Mouse (Mus musculus): Measurements from ENCODE around the gene Gm7534. TPM values are rescaled to one million over a fixed set of nuclear protein-coding genes. Genes with fewer than 3 reads are reported as not detected.
A peak's percentile ranks its signal among the peaks of the same experiment; 100 is the strongest.

The Gm7534 gene
- polyA plus RNA-seq, 1 experiment from 2014 or later: not detected

DNA sequence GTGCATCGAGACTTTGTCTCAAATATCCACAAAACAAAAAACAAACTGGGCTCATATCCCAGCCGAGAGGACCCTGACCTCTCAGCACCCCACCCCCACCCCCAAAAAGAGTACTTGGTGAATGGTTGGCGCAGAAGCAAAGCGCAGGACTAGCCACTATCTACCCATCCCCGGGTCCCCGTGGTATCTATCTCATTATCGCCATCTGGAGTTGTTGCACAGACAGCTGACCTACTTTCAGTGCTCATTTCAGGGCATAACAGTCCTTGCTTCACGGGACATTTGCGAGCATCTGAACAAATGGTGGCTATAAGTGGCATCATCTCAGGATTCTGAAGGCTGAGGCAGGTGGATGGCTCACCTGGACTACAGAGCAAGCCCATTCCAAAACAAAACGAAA lies 35.9 kb upstream of the Gm7534 start:
- H3K4me2 ChIP-seq: peak overlapping the region; percentile 31
- WGBS: 14% methylated on average over 10 of the region's 10 CpGs

GRCm38 (mm10) chr4:134238279-134238651 lies 35.5 kb upstream of the Gm7534 start, which contains the start of gene Cnksr1:
TSS of gene Cnksr1 (minus strand) at chr4:134238399.
- WGBS: 4% methylated on average over 18 of the region's 18 CpGs
- no peaks in the 10 kb centered on the region for H3K9me3 ChIP-seq
- H3K27ac ChIP-seq: no peak within 1 kb of the TSS
- no peak for ATAC-seq (ENCODE audit: low FRiP score)
- H3K4me1 ChIP-seq (replicated peaks): peaks cover 11% of the 10 kb centered on the region
- H3K9ac ChIP-seq: 0 out of 2 replicates have a peak within 1 kb of the TSS, but pooled peaks have one; percentile 49
- H3K27me3 ChIP-seq: peaks cover 34% of the 10 kb centered on the region
- H3K4me2 ChIP-seq: peak within 1 kb of the TSS; percentile 31
- H3K36me3 ChIP-seq: no peaks in the 10 kb centered on the region
- H3K4me3 ChIP-seq: peak within 1 kb of the TSS; percentile 11; the same call in 1 of the 2 replicates

More for the DNA sequence above, 35.9 kb upstream of the Gm7534 start:
- peaks cover 15% of the 10 kb centered on the region for H3K4me1 ChIP-seq (replicated peaks)
- H3K4me3 ChIP-seq: no peak overlapping the region
- ATAC-seq (ENCODE audit: low FRiP score): no peak
- peaks cover 34% of the 10 kb centered on the region for H3K27me3 ChIP-seq
- no peaks in the 10 kb centered on the region for H3K9me3 ChIP-seq
- H3K36me3 ChIP-seq: no peaks in the 10 kb centered on the region
- H3K27ac ChIP-seq: no peak overlapping the region
- H3K9ac ChIP-seq: no peak overlapping the region

DNA sequence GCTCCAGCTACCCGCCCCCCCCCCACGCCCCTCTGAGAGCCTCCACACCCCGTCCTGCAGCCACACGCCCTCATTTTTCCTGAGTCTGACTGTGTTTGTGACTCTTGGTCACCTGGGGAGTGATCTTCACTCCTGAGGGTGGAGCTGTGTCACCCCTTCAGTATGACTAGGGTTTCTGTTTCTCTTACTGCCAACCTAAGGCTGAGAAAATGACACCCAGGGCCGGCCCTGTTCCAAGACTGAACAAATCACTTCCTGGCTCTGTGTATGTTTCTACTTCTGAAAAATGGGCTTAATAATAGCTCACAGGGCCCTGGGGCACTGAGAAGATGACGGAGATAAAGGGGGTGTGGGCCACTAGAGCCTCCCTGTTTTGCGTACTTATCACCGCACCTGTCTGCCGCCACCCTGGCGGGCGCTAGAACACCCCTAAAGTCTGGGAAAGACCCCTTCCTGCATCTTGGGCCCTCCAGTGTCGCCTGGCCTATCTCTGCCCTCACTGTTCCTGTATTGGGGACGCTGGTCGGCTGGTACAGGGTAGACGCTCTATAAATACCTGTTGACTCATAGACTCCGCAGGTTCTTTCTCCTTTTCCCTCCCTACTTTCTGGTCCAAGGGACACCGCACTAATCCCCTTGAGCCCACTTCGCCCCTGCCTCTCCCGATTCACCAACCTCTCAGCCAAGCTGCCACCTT lies 34.9 kb upstream of the Gm7534 start:
- peaks cover 34% of the 10 kb centered on the region for H3K27me3 ChIP-seq
- ATAC-seq (ENCODE audit: low FRiP score): no peak
- no peak overlapping the region for H3K27ac ChIP-seq
- peak overlapping the region; percentile 11; the same call in 1 of the 2 replicates for H3K4me3 ChIP-seq
- H3K36me3 ChIP-seq: no peaks in the 10 kb centered on the region
- H3K9me3 ChIP-seq: no peaks in the 10 kb centered on the region
- H3K4me2 ChIP-seq: peak overlapping the region; percentile 31
- 27% methylated on average over 19 of the region's 19 CpGs for WGBS
- H3K9ac ChIP-seq: no peak overlapping the region
- peaks cover 11% of the 10 kb centered on the region for H3K4me1 ChIP-seq (replicated peaks)

- WGBS: 87% methylated on average over 5 of the region's 5 CpGs
- H3K4me3 ChIP-seq: no peak overlapping the region
- no peak overlapping the region for H3K9ac ChIP-seq
- peaks cover 11% of the 10 kb centered on the region for H3K4me1 ChIP-seq (replicated peaks)
- no peaks in the 10 kb centered on the region for H3K9me3 ChIP-seq
- no peak overlapping the region for H3K4me2 ChIP-seq
- no peak for ATAC-seq (ENCODE audit: low FRiP score)
- no peak overlapping the region for H3K27ac ChIP-seq
- peaks cover 34% of the 10 kb centered on the region for H3K27me3 ChIP-seq
- H3K36me3 ChIP-seq: no peaks in the 10 kb centered on the region
These were observed 32.1 kb upstream of the Gm7534 start for GRCm38 (mm10) chr4:134234876-134235275.

GRCm38 (mm10) chr4:134230431-134230830 lies 27.6 kb upstream of the Gm7534 start:
- no peak for ATAC-seq (ENCODE audit: low FRiP score)
- no peak overlapping the region for H3K27ac ChIP-seq

DNA sequence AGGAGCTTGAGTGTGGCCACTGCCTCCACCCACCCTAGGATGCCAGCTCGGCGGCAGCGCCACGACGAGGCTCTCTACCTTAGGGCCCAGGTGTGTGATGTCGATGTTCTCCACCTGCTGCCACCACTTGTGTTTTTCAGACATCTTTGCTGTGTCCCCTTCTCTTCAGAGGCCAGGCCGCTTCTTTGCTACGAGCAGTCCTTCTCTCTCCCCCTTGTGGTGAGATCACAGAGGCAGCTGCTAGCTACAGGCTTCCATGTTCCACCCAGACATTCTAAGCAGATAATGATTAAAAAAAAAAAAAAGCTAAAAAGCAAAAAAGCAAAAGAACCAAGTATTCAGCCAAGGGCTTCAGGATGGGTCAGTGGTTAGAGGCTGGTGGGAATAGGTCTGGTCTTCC lies 24.4 kb upstream of the Gm7534 start, which contains the start of gene Catsper4:
TSS of gene Catsper4 (minus strand) at position 190 of the 400 bp plus-strand sequence.
- no peak for ATAC-seq (ENCODE audit: low FRiP score)
- Histone ChIP-seq H3K4me1 (replicated peaks) (no peaks in the 10 kb centered on the region), H3K9me3 (no peaks in the 10 kb centered on the region), H3K36me3 (no peaks in the 10 kb centered on the region), H3K9ac (no peak within 1 kb of the TSS), H3K27me3 (no peaks in the 10 kb centered on the region), H3K27ac (no peak within 1 kb of the TSS), H3K4me3 (no peak within 1 kb of the TSS), H3K4me2 (no peak within 1 kb of the TSS)
- 74% methylated on average over 8 of the region's 8 CpGs for WGBS

More at GRCm38 (mm10) chr4:134230431-134230830, 27.6 kb upstream of the Gm7534 start:
- H3K9me3 ChIP-seq: no peaks in the 10 kb centered on the region
- no peaks in the 10 kb centered on the region for H3K36me3 ChIP-seq
- no peaks in the 10 kb centered on the region for H3K4me1 ChIP-seq (replicated peaks)
- no peak overlapping the region for H3K4me3 ChIP-seq
- 50% methylated on average over 8 of the region's 8 CpGs for WGBS
- no peak overlapping the region for H3K9ac ChIP-seq
- H3K27me3 ChIP-seq: no peaks in the 10 kb centered on the region
- no peak overlapping the region for H3K4me2 ChIP-seq

- Histone ChIP-seq H3K4me3 (no peak overlapping the region), H3K9me3 (no peaks in the 10 kb centered on the region), H3K4me2 (no peak overlapping the region), H3K9ac (no peak overlapping the region), H3K4me1 (replicated peaks) (no peaks in the 10 kb centered on the region), H3K27me3 (no peaks in the 10 kb centered on the region), H3K27ac (no peak overlapping the region), H3K36me3 (no peaks in the 10 kb centered on the region)
- WGBS: 72% methylated on average over 11 of the region's 11 CpGs
- no peak for ATAC-seq (ENCODE audit: low FRiP score)
These were observed 20.2 kb upstream of the Gm7534 start for GRCm38 (mm10) chr4:134222793-134223600.

DNA sequence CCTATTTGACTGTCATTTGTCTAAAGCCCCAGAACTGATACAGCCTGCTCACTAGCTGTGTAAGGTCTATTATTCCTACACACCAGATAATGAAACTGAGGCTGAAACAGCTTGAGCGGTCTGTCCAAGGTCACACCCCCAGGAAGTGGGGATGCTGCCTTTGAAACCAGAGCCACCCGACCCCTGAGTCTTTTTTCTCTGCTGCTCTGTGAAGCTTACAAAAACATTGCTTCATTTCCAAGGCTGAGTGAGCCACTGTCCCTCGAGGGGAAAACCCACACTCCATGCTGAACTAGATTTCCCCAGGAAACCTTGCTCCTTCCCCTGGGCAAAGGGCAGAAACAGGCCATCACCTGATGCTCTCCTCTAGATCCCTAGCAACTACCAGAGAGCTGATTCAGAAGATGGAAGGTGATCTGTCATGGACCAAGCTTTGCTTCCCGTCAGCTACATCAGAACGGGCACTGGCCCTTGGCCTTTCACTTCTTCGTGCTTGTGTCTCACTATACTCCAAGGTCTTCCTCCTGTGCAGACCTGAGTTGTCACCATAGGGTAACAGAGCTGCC lies 3.8 kb upstream of the Gm7534 start:
- H3K9ac ChIP-seq: no peak overlapping the region
- H3K27me3 ChIP-seq: 0 out of 2 replicates have a peak, but pooled peaks cover 3% of the 10 kb centered on the region
- no peaks in the 10 kb centered on the region for H3K4me1 ChIP-seq (replicated peaks)
- H3K4me2 ChIP-seq: no peak overlapping the region
- H3K27ac ChIP-seq: no peak overlapping the region
- no peaks in the 10 kb centered on the region for H3K36me3 ChIP-seq
- no peak for ATAC-seq (ENCODE audit: low FRiP score)
- H3K9me3 ChIP-seq: no peaks in the 10 kb centered on the region
- WGBS: 73% methylated on average over 6 of the region's 6 CpGs
- no peak overlapping the region for H3K4me3 ChIP-seq

DNA sequence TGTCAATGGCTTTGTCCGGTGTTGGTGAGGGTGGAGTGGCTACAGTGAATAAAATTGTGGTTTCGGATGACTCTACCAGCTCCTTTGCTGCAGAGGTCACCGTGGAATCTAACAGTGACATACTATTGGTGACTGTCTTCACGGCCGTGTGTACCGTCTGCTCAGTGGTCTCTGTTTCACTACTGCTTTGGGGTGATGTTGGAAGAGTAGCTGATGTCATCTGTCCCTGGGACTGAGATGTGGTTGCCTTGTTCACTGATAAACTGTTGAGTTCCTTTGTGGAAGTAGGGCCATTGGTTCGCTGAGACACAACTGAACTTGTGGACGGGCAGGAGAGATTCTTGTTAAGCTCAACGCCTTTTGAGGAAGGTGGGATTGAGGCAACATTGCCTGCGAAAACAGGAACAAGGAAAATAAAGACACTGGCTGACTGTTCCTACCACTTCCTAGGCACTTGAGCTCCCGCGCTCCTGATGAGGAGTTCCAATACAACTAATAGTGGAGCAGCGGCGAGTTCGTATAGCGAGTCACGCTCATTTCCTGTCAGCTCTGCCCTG lies 614 bp upstream of the Gm7534 start:
- no peaks in the 10 kb centered on the region for H3K4me1 ChIP-seq (replicated peaks)
- H3K9ac ChIP-seq: no peak overlapping the region
- H3K27me3 ChIP-seq: 0 out of 2 replicates have a peak, but pooled peaks cover 3% of the 10 kb centered on the region
- no peak overlapping the region for H3K4me2 ChIP-seq
- H3K36me3 ChIP-seq: no peaks in the 10 kb centered on the region
- no peak for ATAC-seq (ENCODE audit: low FRiP score)
- H3K9me3 ChIP-seq: no peaks in the 10 kb centered on the region
- no peak overlapping the region for H3K4me3 ChIP-seq
- WGBS: 90% methylated on average over 17 of the region's 17 CpGs
- H3K27ac ChIP-seq: no peak overlapping the region

DNA sequence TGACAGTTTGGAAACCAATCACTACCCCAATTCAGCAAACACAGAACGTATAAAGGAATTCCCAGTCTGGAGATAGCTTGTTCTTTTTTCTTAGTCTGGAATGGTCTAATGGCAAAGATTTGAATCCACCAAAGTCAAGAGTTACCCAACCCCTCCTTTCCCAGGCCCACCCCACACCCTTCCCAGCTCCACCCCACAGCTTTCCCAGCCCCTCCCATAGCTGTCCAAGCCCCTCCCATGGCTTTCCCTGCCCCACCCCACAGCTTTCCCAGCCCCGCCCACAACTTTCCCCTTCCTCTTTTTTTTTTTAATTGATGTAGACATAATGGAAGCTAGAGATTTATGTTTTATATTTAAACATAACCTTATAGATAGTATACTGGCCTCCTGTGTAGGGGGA lies 3.4 kb downstream of the Gm7534 start:
- H3K4me2 ChIP-seq: no peak overlapping the region
- H3K27me3 ChIP-seq: 0 out of 2 replicates have a peak, but pooled peaks cover 3% of the 10 kb centered on the region
- no peak for ATAC-seq (ENCODE audit: low FRiP score)
- WGBS: 70% methylated on average over 2 of the region's 2 CpGs
- H3K9ac ChIP-seq: no peak overlapping the region
- H3K4me3 ChIP-seq: no peak overlapping the region
- H3K9me3 ChIP-seq: no peaks in the 10 kb centered on the region
- H3K27ac ChIP-seq: no peak overlapping the region
- no peaks in the 10 kb centered on the region for H3K4me1 ChIP-seq (replicated peaks)
- H3K36me3 ChIP-seq: no peaks in the 10 kb centered on the region

GRCm38 (mm10) chr4:134186268-134186667 lies 16.5 kb downstream of the Gm7534 start:
- WGBS: under 1% methylated on average over 22 of the region's 22 CpGs
- ATAC-seq (ENCODE audit: low FRiP score): no peak; the same call in none of the 2 replicates
- H3K27me3 ChIP-seq: no peaks in the 10 kb centered on the region

DNA sequence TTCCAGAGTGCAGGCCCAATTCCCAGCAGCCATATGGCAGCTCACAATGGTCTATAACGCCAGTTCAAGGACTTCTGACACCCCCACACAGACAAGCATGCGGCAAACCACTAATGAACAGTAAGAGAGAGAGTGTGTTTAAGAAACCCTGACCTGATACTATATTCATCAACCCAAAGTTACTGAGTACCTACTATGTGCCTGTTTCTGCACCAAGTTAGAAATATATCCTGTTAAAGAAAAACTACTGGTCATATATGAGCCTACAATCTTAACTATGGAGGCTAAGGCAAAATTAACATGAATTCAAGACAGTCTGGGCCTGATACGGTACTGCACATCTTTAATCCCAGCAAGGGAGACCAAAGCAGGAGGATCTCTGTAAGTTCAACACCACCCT lies 17.2 kb downstream of the Gm7534 start:
- H3K4me3 ChIP-seq: peak overlapping the region; percentile 74
- H3K4me1 ChIP-seq (replicated peaks): peaks cover 14% of the 10 kb centered on the region
- peak overlapping the region; percentile 89 for H3K9ac ChIP-seq
- no peak for ATAC-seq (ENCODE audit: low FRiP score)
- H3K27ac ChIP-seq: peak overlapping the region; percentile 89; the same call in 1 of the 2 replicates
- no peaks in the 10 kb centered on the region for H3K27me3 ChIP-seq
- peak overlapping the region; percentile 88 for H3K4me2 ChIP-seq
- H3K36me3 ChIP-seq: no peaks in the 10 kb centered on the region
- H3K9me3 ChIP-seq: no peaks in the 10 kb centered on the region
- 83% methylated on average over 3 of the region's 3 CpGs for WGBS

More at GRCm38 (mm10) chr4:134186268-134186667, 16.5 kb downstream of the Gm7534 start:
- Histone ChIP-seq H3K9ac (peak overlapping the region; percentile 89), H3K36me3 (no peaks in the 10 kb centered on the region), H3K9me3 (no peaks in the 10 kb centered on the region), H3K4me2 (peak overlapping the region; percentile 88), H3K4me1 (replicated peaks) (peaks cover 14% of the 10 kb centered on the region), H3K27ac (peak overlapping the region; percentile 89), H3K4me3 (peak overlapping the region; percentile 74)

Data from hindbrain, embryonic 13.5 days (tissue).